Mouse (Mus musculus) CH12.LX (cell line): Measurements from ENCODE around the gene Dennd2a.

Experiments used
- CHD2 ChIP-seq: IDR thresholded peaks from 2 replicates; pipeline ENCODE4 v1.6.1; 2011; ENCODE audit warnings: low read length, improper control_type of control experiment
- CTCF ChIP-seq, 2 experiments: IDR thresholded peaks in 1 of 2; conservative IDR thresholded peaks in 1 of 2; 2 replicates each; pipeline ENCODE4 v1.5.1; 2011 to 2012; ENCODE audit warnings: low read depth in 2 of 2, low read length in 2 of 2, improper control_type of control experiment in 1 of 2, inconsistent platforms in 1 of 2, mild to moderate bottlenecking in 1 of 2, moderate library complexity in 1 of 2
- HCFC1 ChIP-seq: IDR thresholded peaks from 2 replicates; pipeline ENCODE4 v1.6.1; 2012; ENCODE audit warnings: low read depth, mild to moderate bottlenecking, inconsistent platforms, low read length, improper control_type of control experiment
- MAFK ChIP-seq: IDR thresholded peaks from 2 replicates; pipeline ENCODE4 v1.6.1; 2011; ENCODE audit warnings: low read length, improper control_type of control experiment; ENCODE audit not compliant: insufficient replicate concordance
- MAZ ChIP-seq: IDR thresholded peaks from 2 replicates; pipeline ENCODE4 v1.6.1; 2012; ENCODE audit warnings: low read depth, mild to moderate bottlenecking, inconsistent platforms, low read length, improper control_type of control experiment, moderate library complexity
- MEF2A ChIP-seq: IDR thresholded peaks from 2 replicates; pipeline ENCODE4 v1.6.1; 2014; ENCODE audit warnings: low read depth, mild to moderate bottlenecking, inconsistent platforms, low read length, improper control_type of control experiment, borderline replicate concordance
- NRF1 ChIP-seq: IDR thresholded peaks from 2 replicates; pipeline ENCODE4 v1.6.1; 2014; ENCODE audit warnings: low read depth, mild to moderate bottlenecking, inconsistent platforms, low read length, improper control_type of control experiment, moderate library complexity
- POLR2A ChIP-seq: IDR thresholded peaks from 2 replicates; pipeline ENCODE4 v1.6.1; 2011; ENCODE audit warnings: low read depth, mild to moderate bottlenecking, improper control_type of control experiment, low read length
- RCOR1 ChIP-seq: conservative IDR thresholded peaks from 2 replicates; pipeline ENCODE4 v1.6.1; 2012; ENCODE audit warnings: low read depth, mild to moderate bottlenecking, inconsistent platforms, low read length, improper control_type of control experiment
- TCF12 ChIP-seq: IDR thresholded peaks from 2 replicates; pipeline ENCODE4 v1.6.1; 2014; ENCODE audit warnings: low read depth, mild to moderate bottlenecking, inconsistent platforms, low read length, improper control_type of control experiment
- ZNF384 ChIP-seq: IDR thresholded peaks from 2 replicates; pipeline ENCODE4 v1.6.1; 2012; ENCODE audit warnings: low read depth, low read length, improper control_type of control experiment, inconsistent platforms

DNA sequence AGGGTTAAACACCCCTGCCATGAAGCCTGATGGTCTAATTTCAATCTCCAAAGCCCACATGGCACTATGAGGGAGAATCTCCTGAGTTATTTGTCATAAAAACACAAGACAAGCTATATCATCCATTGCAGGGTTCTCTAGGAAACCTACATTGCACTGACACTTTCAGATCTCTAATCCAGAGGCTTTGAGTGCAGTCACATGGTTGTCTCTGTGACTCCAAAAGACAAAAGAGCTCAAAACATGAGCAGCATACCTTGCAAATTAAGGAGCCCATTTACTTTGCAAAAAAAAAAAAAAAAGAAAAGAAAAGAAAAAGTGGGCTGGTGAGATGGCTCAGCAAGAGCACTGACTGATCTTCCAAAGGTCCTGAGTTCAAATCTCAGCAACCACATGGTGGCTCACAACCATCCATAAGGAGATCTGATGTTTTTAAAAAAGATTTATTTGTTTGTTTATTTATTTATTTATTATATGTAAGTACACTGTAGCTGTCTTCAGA lies 114.8 kb downstream of the Dennd2a start:
- TF ChIP-seq ZNF384: no peak
- TF ChIP-seq TCF12: no peak
- no peak for TF ChIP-seq POLR2A
- no peak for TF ChIP-seq CTCF (conservative IDR thresholded peaks at IDR 0.05 in 1 of 2, IDR thresholded peaks at IDR 0.05 in 1 of 2; ENCODE audit: low read depth in 2 of 2, low read length in 2 of 2)
- TF ChIP-seq MEF2A: no peak
- TF ChIP-seq HCFC1: no peak
- TF ChIP-seq MAFK: no peak
- TF ChIP-seq NRF1: no peak
- TF ChIP-seq RCOR1: no peak
- no peak for TF ChIP-seq MAZ
- no peak for TF ChIP-seq CHD2
